Mouse (Mus musculus) stomach, embryonic 14.5 days (tissue): ENCODE results near the gene Serpinb9c. TPM values are rescaled to one million over a fixed set of nuclear protein-coding genes. Genes with fewer than 3 reads are reported as not detected.

Experiments
- polyA plus RNA-seq: library from polyadenylated mRNA; unstranded; fragments of >200 nt; fragmentation: Nextera tagmentation; extraction: Ambion mirVana; gene quantifications from 2 replicates; pipeline ENCODE4 v1.2.1, GENCODE M21; 2014

Gene Serpinb9c
- polyA plus RNA-seq, 1 experiment from 2014 or later, result not detected

Other genes with a start within 250 kb of the Serpinb9c start
- gene Serpinb6b, start 194.5 kb downstream of the Serpinb9c start, polyA plus RNA-seq, result 2.6 and 2.8 TPM in 2 replicates
- 9.5 and 9.7 TPM in 2 replicates for gene Serpinb9, start 156.5 kb downstream of the Serpinb9c start, polyA plus RNA-seq
- not detected in 2 replicates for gene Serpinb9b, start 132.3 kb downstream of the Serpinb9c start, polyA plus RNA-seq
- gene Serpinb1b, start 81.2 kb downstream of the Serpinb9c start, polyA plus RNA-seq, result 0.69 and 1.1 TPM in 2 replicates
- not detected in 2 replicates for gene Serpinb9d, start 33.2 kb upstream of the Serpinb9c start, polyA plus RNA-seq
- gene Serpinb9e, start 89.9 kb upstream of the Serpinb9c start, polyA plus RNA-seq, result not detected in 2 replicates
- gene Serpinb9f, start 164.3 kb upstream of the Serpinb9c start, polyA plus RNA-seq, result not detected in 2 replicates
- not detected in 2 replicates for gene Gm11397, start 236.0 kb upstream of the Serpinb9c start, polyA plus RNA-seq